Mouse (Mus musculus) myocyte (in vitro differentiated cells): ENCODE results near the gene Hydin. TPM values are rescaled to one million over a fixed set of nuclear protein-coding genes. Genes with fewer than 3 reads are reported as not detected.

ENCODE experiments used
- H3K27me3 ChIP-seq: one replicate; pipeline ENCODE4 v1.6.1; 2011; ENCODE audit not compliant: control insufficient read depth, insufficient read depth, insufficient read length
- H3K36me3 ChIP-seq: one replicate; pipeline ENCODE4 v1.6.1; 2011; ENCODE audit not compliant: control insufficient read depth, insufficient read depth
- H3K4me2 ChIP-seq: one replicate; pipeline ENCODE4 v1.6.1; 2011; ENCODE audit warnings: low read depth, control low read depth
- H3K4me3 ChIP-seq: one replicate; pipeline ENCODE4 v1.5.1; 2011; ENCODE audit warnings: mild to moderate bottlenecking, control low read depth, moderate library complexity
- H3K79me2 ChIP-seq: one replicate; pipeline ENCODE4 v1.6.1; 2011; ENCODE audit not compliant: control insufficient read depth, insufficient read depth
- H3ac ChIP-seq: one replicate; pipeline ENCODE4 v1.6.1; 2011; ENCODE audit not compliant: control insufficient read depth, insufficient read length
- CEBPB ChIP-seq: IDR thresholded peaks from 2 replicates; pipeline ENCODE4 v1.6.1; 2011; ENCODE audit warnings: mild to moderate bottlenecking, moderate library complexity; ENCODE audit not compliant: poor library complexity, insufficient read depth, severe bottlenecking
- E2F4 ChIP-seq: IDR thresholded peaks from one replicate; pipeline ENCODE4 v1.6.1; 2011; ENCODE audit warnings: mild to moderate bottlenecking, control low read depth, moderate library complexity; ENCODE audit not compliant: insufficient read depth
- MAX ChIP-seq: IDR thresholded peaks from one replicate; pipeline ENCODE4 v1.6.1; 2011; ENCODE audit warnings: low read depth, mild to moderate bottlenecking, control low read depth
- MYOD1 ChIP-seq, 3 experiments: IDR thresholded peaks; one replicate each; pipeline ENCODE4 v1.6.1; 2011; ENCODE audit warnings: control low read depth in 2 of 3, low read depth in 2 of 3, mild to moderate bottlenecking in 2 of 3, moderate library complexity in 1 of 3; ENCODE audit not compliant: insufficient read length in 2 of 3, control insufficient read depth in 1 of 3
- MYOG ChIP-seq, 3 experiments: IDR thresholded peaks; one replicate each; pipeline ENCODE4 v1.6.1; 2011; ENCODE audit warnings: control low read depth in 2 of 3, low read depth in 2 of 3, mild to moderate bottlenecking in 2 of 3; ENCODE audit not compliant: insufficient read length in 2 of 3, control insufficient read depth in 1 of 3, insufficient read depth in 1 of 3
- POLR2A ChIP-seq: IDR thresholded peaks from one replicate; pipeline ENCODE4 v1.6.1; 2011; ENCODE audit warnings: low read depth, mild to moderate bottlenecking, control low read depth, moderate library complexity; ENCODE audit not compliant: insufficient read length
- POLR2AphosphoS2 ChIP-seq: IDR thresholded peaks from one replicate; pipeline ENCODE4 v1.6.1; 2011; ENCODE audit warnings: low read depth, control low read depth; ENCODE audit not compliant: insufficient read length
- REST ChIP-seq: IDR thresholded peaks from one replicate; pipeline ENCODE4 v1.6.1; 2011; ENCODE audit warnings: mild to moderate bottlenecking, control low read depth, moderate library complexity; ENCODE audit not compliant: insufficient read depth, insufficient read length
- SRF ChIP-seq: IDR thresholded peaks from one replicate; pipeline ENCODE4 v1.6.1; 2011; ENCODE audit warnings: low read depth; ENCODE audit not compliant: control insufficient read depth, insufficient read length
- TCF12 ChIP-seq: IDR thresholded peaks from one replicate; pipeline ENCODE4 v1.6.1; 2011; ENCODE audit warnings: mild to moderate bottlenecking, control low read depth; ENCODE audit not compliant: poor library complexity, insufficient read depth, severe bottlenecking
- TCF3 ChIP-seq: IDR thresholded peaks from one replicate; pipeline ENCODE4 v1.6.1; 2011; ENCODE audit warnings: low read depth, control low read depth; ENCODE audit not compliant: insufficient read length
- USF1 ChIP-seq: IDR thresholded peaks from one replicate; pipeline ENCODE4 v1.6.1; 2011; ENCODE audit warnings: low read depth, mild to moderate bottlenecking, control low read depth, moderate library complexity
- polyA plus RNA-seq: library from polyadenylated mRNA; unstranded; fragments of >200 nt; fragmentation: generic; extraction: Trizol; gene quantifications from one replicate; pipeline ENCODE4 v1.2.1, GENCODE M21; 2012; ENCODE audit warnings: missing spikeins

Gene Hydin
- polyA plus RNA-seq, 1 experiment = 0.01 TPM

DNA sequence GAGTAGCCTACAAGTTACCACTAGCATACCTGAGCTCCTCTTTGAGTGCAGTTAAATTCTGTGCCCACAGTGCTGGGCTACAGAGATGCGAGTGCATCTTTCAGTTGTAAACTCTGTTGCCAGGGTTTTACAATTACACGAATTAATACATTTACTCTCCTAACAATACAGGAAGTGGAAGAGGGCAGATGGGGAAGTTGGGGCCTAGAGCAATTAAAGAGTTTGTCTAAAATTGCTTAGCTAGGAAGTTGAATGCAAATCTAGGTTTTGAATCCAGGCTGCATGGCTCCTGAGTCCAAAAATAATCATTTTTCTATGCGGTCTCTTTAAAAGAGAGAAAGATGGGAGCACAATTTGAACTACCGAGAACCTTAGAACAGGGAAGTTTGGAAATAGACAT is 128.9 kb downstream of the Hydin start:
- Histone ChIP-seq H3K79me2 (no peaks in the 10 kb centered on the region), H3ac (no peak overlapping the region), H3K4me3 (no peak overlapping the region), H3K4me2 (no peak overlapping the region), H3K27me3 (no peaks in the 10 kb centered on the region), H3K36me3 (no peaks in the 10 kb centered on the region)
- TF ChIP-seq MAX (no peak), MYOG (IDR thresholded peaks at IDR 0.05; ENCODE audit: control insufficient read depth in 1 of 3, insufficient read depth in 1 of 3, insufficient read length in 2 of 3, low read depth in 2 of 3) (no peak)

DNA sequence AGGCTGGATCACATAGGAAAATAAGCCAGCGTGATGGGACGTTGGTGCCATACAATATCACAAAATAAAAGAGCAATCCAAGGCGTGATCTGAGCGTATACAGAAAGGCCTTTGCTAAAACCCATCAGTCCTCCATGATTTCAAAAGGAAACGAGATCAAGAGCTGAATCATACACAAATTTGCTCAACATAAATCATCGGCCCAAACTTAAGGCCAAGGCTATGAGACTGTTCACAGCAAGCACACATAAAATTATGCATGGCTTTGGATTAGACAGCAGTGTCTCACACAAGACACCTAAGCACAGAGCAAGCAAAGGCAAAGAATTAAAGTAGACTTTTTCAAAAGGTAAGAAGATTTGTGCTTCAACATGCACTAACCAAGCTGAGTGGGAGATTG is 133.8 kb downstream of the Hydin start:
- TF ChIP-seq TCF12 (no peak), MAX (no peak), E2F4 (no peak), MYOD1 (IDR thresholded peaks at IDR 0.05; ENCODE audit: control insufficient read depth in 1 of 3, insufficient read length in 2 of 3, low read depth in 2 of 3) (no peak), POLR2AphosphoS2 (no peak), POLR2A (no peak), CEBPB (no peak), USF1 (no peak), REST (no peak), MYOG (IDR thresholded peaks at IDR 0.05; ENCODE audit: control insufficient read depth in 1 of 3, insufficient read depth in 1 of 3, insufficient read length in 2 of 3, low read depth in 2 of 3) (no peak), SRF (no peak), TCF3 (no peak)
- Histone ChIP-seq H3K79me2 (no peaks in the 10 kb centered on the region), H3K27me3 (no peaks in the 10 kb centered on the region), H3ac (no peak overlapping the region), H3K4me2 (no peak overlapping the region), H3K36me3 (no peaks in the 10 kb centered on the region), H3K4me3 (no peak overlapping the region)

DNA sequence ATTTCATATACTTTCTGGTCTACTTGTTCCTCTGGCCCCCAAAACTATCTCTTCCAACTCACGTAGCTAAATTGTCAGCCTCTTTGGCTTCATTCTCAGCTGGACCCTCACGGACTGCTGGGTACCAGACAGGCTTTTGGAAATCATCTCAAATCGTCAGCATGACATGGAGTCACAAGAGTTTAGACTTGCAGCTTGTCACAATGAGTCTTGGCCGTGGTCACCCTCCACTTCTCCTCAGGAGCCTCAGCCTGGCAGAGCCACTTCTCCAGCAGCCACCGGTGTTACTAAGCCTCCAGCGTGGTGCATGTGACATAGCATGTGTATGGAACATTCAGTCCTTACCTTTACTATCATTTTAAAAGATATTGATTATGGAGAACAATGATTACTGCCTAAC is 135.5 kb downstream of the Hydin start:
- no peak overlapping the region for H3K4me3 ChIP-seq
- no peak overlapping the region for H3ac ChIP-seq
- H3K27me3 ChIP-seq = no peaks in the 10 kb centered on the region
- H3K4me2 ChIP-seq = no peak overlapping the region
- TF ChIP-seq MAX (no peak), TCF3 (no peak), REST (no peak), TCF12 (no peak), CEBPB (no peak), SRF (no peak), POLR2A (no peak), USF1 (no peak), POLR2AphosphoS2 (no peak), MYOG (IDR thresholded peaks at IDR 0.05; ENCODE audit: control insufficient read depth in 1 of 3, insufficient read depth in 1 of 3, insufficient read length in 2 of 3, low read depth in 2 of 3) (no peak), E2F4 (no peak), MYOD1 (IDR thresholded peaks at IDR 0.05; ENCODE audit: control insufficient read depth in 1 of 3, insufficient read length in 2 of 3, low read depth in 2 of 3) (no peak)
- H3K79me2 ChIP-seq = no peaks in the 10 kb centered on the region
- no peaks in the 10 kb centered on the region for H3K36me3 ChIP-seq

DNA sequence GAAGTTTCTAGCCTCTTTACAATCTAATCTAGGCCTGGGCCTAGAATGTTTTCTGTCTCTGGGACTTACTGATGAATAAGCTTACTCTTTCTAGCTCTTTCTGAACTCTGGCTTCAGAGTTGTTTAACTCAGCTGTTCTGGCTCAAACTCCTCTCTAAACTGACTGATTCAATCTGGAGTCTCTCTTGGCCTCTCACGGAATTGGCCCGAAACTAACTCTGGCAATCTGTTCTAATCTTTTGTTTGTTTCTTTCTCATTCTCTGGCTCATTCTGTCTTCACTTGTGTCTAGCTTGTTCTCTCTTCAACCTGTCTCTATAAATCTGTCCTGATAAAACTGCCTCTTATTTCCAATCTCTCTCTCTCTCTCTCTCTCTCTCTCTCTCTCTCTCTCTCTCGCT is 137.7 kb downstream of the Hydin start:
- Histone ChIP-seq H3K36me3 (no peaks in the 10 kb centered on the region), H3K27me3 (no peaks in the 10 kb centered on the region), H3ac (no peak overlapping the region), H3K4me3 (no peak overlapping the region), H3K79me2 (no peaks in the 10 kb centered on the region), H3K4me2 (no peak overlapping the region)
- no peak for TF ChIP-seq TCF3
- no peak for TF ChIP-seq POLR2A
- TF ChIP-seq MYOD1 (IDR thresholded peaks at IDR 0.05; ENCODE audit: control insufficient read depth in 1 of 3, insufficient read length in 2 of 3, low read depth in 2 of 3) = no peak
- TF ChIP-seq MYOG (IDR thresholded peaks at IDR 0.05; ENCODE audit: control insufficient read depth in 1 of 3, insufficient read depth in 1 of 3, insufficient read length in 2 of 3, low read depth in 2 of 3) = no peak
- TF ChIP-seq USF1 = no peak
- no peak for TF ChIP-seq TCF12
- TF ChIP-seq REST = no peak
- TF ChIP-seq MAX = no peak
- TF ChIP-seq CEBPB = no peak
- TF ChIP-seq SRF = no peak
- TF ChIP-seq POLR2AphosphoS2 = no peak
- no peak for TF ChIP-seq E2F4

DNA sequence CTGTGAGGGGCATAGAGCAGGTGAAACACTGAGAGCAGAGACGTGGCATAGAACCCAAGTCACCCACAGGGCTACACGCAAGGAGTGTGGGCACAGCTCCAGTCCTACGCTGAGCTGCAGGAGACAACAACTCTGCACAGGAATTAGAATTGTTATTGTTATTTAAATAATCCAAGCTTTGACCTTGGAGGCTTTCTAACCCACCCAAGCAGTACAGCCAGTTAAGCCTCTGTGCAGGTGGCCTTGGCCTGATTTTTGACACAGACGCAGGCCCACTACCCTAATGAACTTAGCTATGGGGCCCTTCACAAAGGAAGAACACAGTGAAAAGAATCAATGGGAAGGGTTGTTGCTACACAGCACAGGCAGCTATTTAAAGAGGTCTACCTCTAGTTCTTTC is 148.3 kb downstream of the Hydin start:
- Histone ChIP-seq H3K4me2 (no peak overlapping the region), H3ac (no peak overlapping the region), H3K36me3 (no peaks in the 10 kb centered on the region), H3K79me2 (no peaks in the 10 kb centered on the region), H3K27me3 (no peaks in the 10 kb centered on the region), H3K4me3 (no peak overlapping the region)
- TF ChIP-seq TCF12 = no peak
- no peak for TF ChIP-seq SRF
- TF ChIP-seq MYOG (IDR thresholded peaks at IDR 0.05; ENCODE audit: control insufficient read depth in 1 of 3, insufficient read depth in 1 of 3, insufficient read length in 2 of 3, low read depth in 2 of 3) = no peak
- no peak for TF ChIP-seq MYOD1 (IDR thresholded peaks at IDR 0.05; ENCODE audit: control insufficient read depth in 1 of 3, insufficient read length in 2 of 3, low read depth in 2 of 3)
- TF ChIP-seq POLR2AphosphoS2 = no peak
- no peak for TF ChIP-seq MAX
- TF ChIP-seq E2F4 = no peak
- no peak for TF ChIP-seq POLR2A
- TF ChIP-seq TCF3 = no peak
- no peak for TF ChIP-seq USF1
- TF ChIP-seq CEBPB = no peak
